Mouse (Mus musculus): Measurements from ENCODE around the gene Nrxn1. TPM values are rescaled to one million over a fixed set of nuclear protein-coding genes. Genes with fewer than 3 reads are reported as not detected.

Nrxn1 gene
- polyA plus RNA-seq, 1 experiment from 2014 or later = 2.4 TPM

DNA sequence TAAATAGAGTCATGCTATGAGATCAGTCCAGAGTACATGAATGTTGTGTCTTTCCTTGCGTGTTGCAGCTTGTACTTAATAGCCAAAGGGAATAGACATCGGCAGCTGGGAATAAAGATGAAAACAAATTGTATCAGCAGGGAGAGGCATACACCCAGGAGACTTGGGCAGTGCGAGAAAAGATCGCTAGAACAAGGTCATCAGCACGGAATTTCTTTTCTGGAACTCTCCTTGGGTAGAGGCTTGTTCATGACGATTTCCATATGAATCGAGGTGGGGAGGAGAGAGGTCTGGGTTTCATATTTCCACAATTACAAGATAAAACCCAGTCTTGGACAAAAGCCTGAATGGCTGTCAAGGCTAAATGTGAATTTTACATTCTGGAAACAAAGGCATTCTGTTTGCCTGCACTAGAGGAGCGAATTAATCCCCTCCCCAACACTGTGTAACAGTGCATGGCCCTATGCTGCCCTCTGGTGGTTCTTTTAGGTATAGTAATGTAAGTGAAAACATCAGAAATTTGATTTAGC lies 508.1 kb downstream of the Nrxn1 start:
- no peaks in the 10 kb centered on the region for H3K4me1 ChIP-seq (replicated peaks; ENCODE audit: control insufficient read depth, insufficient read depth, low read length)
- H3K4me2 ChIP-seq (ENCODE audit: low read depth, low read length) = peak overlapping the region; percentile 46
- no peaks in the 10 kb centered on the region for H3K9me3 ChIP-seq (ENCODE audit: control insufficient read depth, low read length)
- peak overlapping the region; percentile 7; the same call in 1 of the 2 replicates for H3K4me3 ChIP-seq (ENCODE audit: low read length)
- 33% methylated on average over 8 of the region's 8 CpGs for WGBS
- ATAC-seq (ENCODE audit: low read depth) = peak; percentile 86
- H3K27ac ChIP-seq (ENCODE audit: low read length) = no peak overlapping the region
- no peak overlapping the region for H3K9ac ChIP-seq (ENCODE audit: low read length)
- no peaks in the 10 kb centered on the region for H3K27me3 ChIP-seq (ENCODE audit: control insufficient read depth, insufficient read depth, low read depth, low read length)
- H3K36me3 ChIP-seq (ENCODE audit: control insufficient read depth, insufficient read depth, low read length) = no peaks in the 10 kb centered on the region

DNA sequence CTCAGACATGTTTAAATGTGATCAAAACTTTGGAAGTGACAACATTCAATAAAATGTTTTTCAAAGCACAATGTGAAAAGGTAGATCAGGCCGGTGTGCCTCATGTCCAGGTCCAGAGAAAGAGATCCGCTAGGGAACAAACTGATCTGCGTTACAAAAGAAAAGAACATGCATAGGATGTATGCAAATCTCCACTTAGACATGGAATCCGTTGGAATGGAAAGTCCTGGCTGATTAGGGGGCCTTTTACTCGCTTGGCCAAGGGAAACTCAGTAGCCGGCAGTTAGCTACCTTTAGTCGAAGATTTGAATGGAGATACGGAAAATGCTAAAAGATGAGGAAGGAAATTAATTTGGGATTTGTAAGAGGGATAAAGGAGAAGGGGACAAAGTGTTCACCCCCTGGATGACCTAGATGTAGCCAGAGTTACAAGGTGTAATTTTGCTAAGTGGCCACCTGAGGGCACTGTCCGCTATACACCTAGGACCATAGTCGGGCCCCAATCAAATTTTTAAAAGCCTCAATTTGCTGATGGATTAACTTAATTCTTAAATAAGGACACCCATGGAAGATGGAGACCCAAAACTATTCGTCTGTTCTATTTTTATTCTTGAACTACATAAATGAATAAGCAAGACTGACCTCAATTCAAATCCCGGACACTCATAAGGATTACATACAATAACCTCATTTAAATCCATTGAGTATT lies 508.9 kb downstream of the Nrxn1 start:
- H3K27me3 ChIP-seq (ENCODE audit: control insufficient read depth, insufficient read depth, low read depth, low read length) = no peaks in the 10 kb centered on the region

DNA sequence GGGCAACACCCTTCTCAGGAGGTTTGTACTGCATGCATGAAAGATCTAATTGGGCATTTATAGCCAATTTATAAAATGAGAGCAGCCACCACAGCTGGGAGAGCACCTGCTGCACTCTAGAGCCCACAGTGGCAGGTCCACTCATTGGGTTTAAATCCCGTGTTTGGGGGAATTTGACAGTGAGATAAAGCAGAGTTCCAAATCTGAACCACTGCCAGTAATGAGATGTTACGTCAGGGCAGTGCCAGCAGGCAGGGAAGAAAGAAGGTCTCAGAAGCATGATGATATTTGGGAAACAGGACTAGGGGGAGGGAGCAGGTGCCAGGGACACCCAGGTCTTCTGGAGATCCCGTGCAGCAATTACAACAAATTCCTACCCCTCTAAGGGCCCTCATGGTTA lies 509.7 kb downstream of the Nrxn1 start:
- ATAC-seq (ENCODE audit: low read depth) = no peak
- no peak overlapping the region for H3K4me2 ChIP-seq (ENCODE audit: low read depth, low read length)
- no peaks in the 10 kb centered on the region for H3K27me3 ChIP-seq (ENCODE audit: control insufficient read depth, insufficient read depth, low read depth, low read length)
- H3K4me1 ChIP-seq (replicated peaks; ENCODE audit: control insufficient read depth, insufficient read depth, low read length) = no peaks in the 10 kb centered on the region
- no peaks in the 10 kb centered on the region for H3K36me3 ChIP-seq (ENCODE audit: control insufficient read depth, insufficient read depth, low read length)
- H3K4me3 ChIP-seq (ENCODE audit: low read length) = no peak overlapping the region
- no peak overlapping the region for H3K27ac ChIP-seq (ENCODE audit: low read length)
- no peak overlapping the region for H3K9ac ChIP-seq (ENCODE audit: low read length)
- H3K9me3 ChIP-seq (ENCODE audit: control insufficient read depth, low read length) = no peaks in the 10 kb centered on the region
- 55% methylated on average over 3 of the region's 3 CpGs for WGBS

More for the DNA sequence above, 508.9 kb downstream of the Nrxn1 start:
- Histone ChIP-seq H3K4me2 (ENCODE audit: low read depth, low read length) (no peak overlapping the region), H3K36me3 (ENCODE audit: control insufficient read depth, insufficient read depth, low read length) (no peaks in the 10 kb centered on the region), H3K9ac (ENCODE audit: low read length) (no peak overlapping the region), H3K27ac (ENCODE audit: low read length) (no peak overlapping the region), H3K4me1 (replicated peaks; ENCODE audit: control insufficient read depth, insufficient read depth, low read length) (no peaks in the 10 kb centered on the region), H3K9me3 (ENCODE audit: control insufficient read depth, low read length) (no peaks in the 10 kb centered on the region), H3K4me3 (ENCODE audit: low read length) (no peak overlapping the region)
- 47% methylated on average over 12 of the region's 12 CpGs for WGBS
- peak; percentile 54 for ATAC-seq (ENCODE audit: low read depth)

DNA sequence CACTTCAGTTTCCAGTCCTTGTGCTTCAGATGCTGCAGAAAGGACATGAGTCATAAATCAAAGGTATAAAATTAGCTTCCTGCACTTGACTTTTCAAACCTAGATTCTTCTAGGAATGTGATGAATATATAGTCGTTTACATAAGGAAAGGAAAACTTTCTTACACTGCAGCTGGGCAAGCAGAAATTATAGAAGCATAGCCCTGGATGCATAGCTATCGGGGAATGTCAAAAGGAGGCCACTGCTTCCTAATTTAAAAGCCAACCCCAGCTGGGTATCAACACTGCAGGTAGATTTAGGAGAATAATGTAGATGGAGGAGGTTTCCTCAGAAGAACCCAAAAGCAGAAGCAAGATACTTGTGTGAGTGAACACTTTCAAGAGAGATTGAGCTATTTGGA lies 523.0 kb downstream of the Nrxn1 start:
- Histone ChIP-seq H3K9ac (ENCODE audit: low read length) (no peak overlapping the region), H3K27ac (ENCODE audit: low read length) (no peak overlapping the region), H3K4me3 (ENCODE audit: low read length) (no peak overlapping the region), H3K27me3 (ENCODE audit: control insufficient read depth, insufficient read depth, low read depth, low read length) (no peaks in the 10 kb centered on the region), H3K4me1 (replicated peaks; ENCODE audit: control insufficient read depth, insufficient read depth, low read length) (no peaks in the 10 kb centered on the region), H3K4me2 (ENCODE audit: low read depth, low read length) (no peak overlapping the region), H3K36me3 (ENCODE audit: control insufficient read depth, insufficient read depth, low read length) (no peaks in the 10 kb centered on the region), H3K9me3 (ENCODE audit: control insufficient read depth, low read length) (no peaks in the 10 kb centered on the region)
- 38% methylated on average over 2 of the region's 2 CpGs for WGBS
- ATAC-seq (ENCODE audit: low read depth) = no peak

DNA sequence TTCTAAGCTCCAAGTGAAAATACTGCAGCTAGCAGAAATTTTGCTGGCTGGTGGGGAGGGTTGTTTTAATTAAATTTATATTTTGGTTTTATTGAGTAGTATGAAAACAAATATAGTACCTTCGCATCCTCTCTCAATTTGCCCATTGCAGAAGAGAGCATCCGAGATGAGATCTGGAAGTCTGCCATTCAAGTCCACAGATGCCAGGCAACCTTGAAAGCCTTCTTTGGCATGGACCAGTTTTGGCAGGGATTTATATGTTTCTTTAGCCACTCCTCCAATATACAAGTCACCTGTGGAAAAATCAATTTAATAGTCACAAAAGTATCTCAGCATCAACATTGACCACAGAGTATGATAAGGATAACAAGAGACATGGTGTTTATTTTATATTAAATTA lies 527.7 kb downstream of the Nrxn1 start:
- no peak overlapping the region for H3K4me3 ChIP-seq (ENCODE audit: low read length)
- H3K9ac ChIP-seq (ENCODE audit: low read length) = no peak overlapping the region
- H3K27ac ChIP-seq (ENCODE audit: low read length) = no peak overlapping the region
- H3K9me3 ChIP-seq (ENCODE audit: control insufficient read depth, low read length) = no peaks in the 10 kb centered on the region
- no peaks in the 10 kb centered on the region for H3K4me1 ChIP-seq (replicated peaks; ENCODE audit: control insufficient read depth, insufficient read depth, low read length)
- H3K4me2 ChIP-seq (ENCODE audit: low read depth, low read length) = no peak overlapping the region
- no peak for ATAC-seq (ENCODE audit: low read depth)
- H3K27me3 ChIP-seq (ENCODE audit: control insufficient read depth, insufficient read depth, low read depth, low read length) = no peaks in the 10 kb centered on the region
- 83% methylated on average over 2 of the region's 2 CpGs for WGBS
- H3K36me3 ChIP-seq (ENCODE audit: control insufficient read depth, insufficient read depth, low read length) = no peaks in the 10 kb centered on the region

DNA sequence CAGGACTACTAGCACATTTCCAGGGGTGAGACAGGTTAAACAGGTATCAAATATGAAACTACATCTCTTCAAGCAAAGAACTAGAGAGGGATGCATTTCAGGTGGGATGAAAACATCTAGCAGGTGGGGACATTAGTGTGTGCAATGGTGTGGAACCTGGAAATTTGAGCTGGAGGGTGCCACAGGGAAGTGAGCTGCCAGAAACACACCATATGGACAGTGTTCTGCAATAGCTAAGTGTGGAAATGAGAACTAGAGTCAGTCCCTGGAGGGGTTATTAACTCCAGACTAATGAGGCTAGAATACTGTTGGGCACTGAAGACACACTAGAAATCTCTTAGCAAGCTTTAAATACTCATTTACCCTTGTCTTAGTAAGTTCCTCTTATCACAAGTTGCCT lies 536.5 kb downstream of the Nrxn1 start:
- H3K9me3 ChIP-seq (ENCODE audit: control insufficient read depth, low read length) = no peaks in the 10 kb centered on the region

DNA sequence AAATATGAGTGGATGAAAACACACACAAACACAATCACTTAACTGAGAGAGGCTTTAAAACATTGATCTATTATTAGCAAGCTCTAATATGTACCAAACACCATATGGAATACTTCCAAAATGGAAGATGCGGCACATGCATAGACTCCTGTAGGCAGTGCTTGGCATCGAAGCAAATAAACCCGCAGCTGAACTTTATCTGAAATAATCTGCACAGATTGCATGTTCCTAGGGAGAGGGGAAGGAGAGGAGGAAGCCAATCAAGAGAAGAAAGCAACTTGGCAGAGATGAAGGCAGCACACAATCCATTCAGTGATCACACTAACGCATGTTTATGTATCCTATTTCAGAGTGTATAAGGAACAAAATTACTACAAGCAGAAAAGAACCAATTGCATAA lies 542.5 kb downstream of the Nrxn1 start:
- Histone ChIP-seq H3K27me3 (ENCODE audit: control insufficient read depth, insufficient read depth, low read depth, low read length) (no peaks in the 10 kb centered on the region), H3K36me3 (ENCODE audit: control insufficient read depth, insufficient read depth, low read length) (no peaks in the 10 kb centered on the region), H3K9me3 (ENCODE audit: control insufficient read depth, low read length) (no peaks in the 10 kb centered on the region), H3K4me1 (replicated peaks; ENCODE audit: control insufficient read depth, insufficient read depth, low read length) (no peaks in the 10 kb centered on the region), H3K4me2 (ENCODE audit: low read depth, low read length) (no peak overlapping the region), H3K27ac (ENCODE audit: low read length) (no peak overlapping the region), H3K9ac (ENCODE audit: low read length) (no peak overlapping the region), H3K4me3 (ENCODE audit: low read length) (no peak overlapping the region)
- no peak for ATAC-seq (ENCODE audit: low read depth)
- 64% methylated on average over 4 of the region's 4 CpGs for WGBS

More for the DNA sequence above, 536.5 kb downstream of the Nrxn1 start:
- Histone ChIP-seq H3K4me3 (ENCODE audit: low read length) (no peak overlapping the region), H3K27me3 (ENCODE audit: control insufficient read depth, insufficient read depth, low read depth, low read length) (no peaks in the 10 kb centered on the region), H3K27ac (ENCODE audit: low read length) (no peak overlapping the region), H3K9ac (ENCODE audit: low read length) (no peak overlapping the region), H3K36me3 (ENCODE audit: control insufficient read depth, insufficient read depth, low read length) (no peaks in the 10 kb centered on the region), H3K4me2 (ENCODE audit: low read depth, low read length) (no peak overlapping the region), H3K4me1 (replicated peaks; ENCODE audit: control insufficient read depth, insufficient read depth, low read length) (no peaks in the 10 kb centered on the region)
- ATAC-seq (ENCODE audit: low read depth) = no peak

DNA sequence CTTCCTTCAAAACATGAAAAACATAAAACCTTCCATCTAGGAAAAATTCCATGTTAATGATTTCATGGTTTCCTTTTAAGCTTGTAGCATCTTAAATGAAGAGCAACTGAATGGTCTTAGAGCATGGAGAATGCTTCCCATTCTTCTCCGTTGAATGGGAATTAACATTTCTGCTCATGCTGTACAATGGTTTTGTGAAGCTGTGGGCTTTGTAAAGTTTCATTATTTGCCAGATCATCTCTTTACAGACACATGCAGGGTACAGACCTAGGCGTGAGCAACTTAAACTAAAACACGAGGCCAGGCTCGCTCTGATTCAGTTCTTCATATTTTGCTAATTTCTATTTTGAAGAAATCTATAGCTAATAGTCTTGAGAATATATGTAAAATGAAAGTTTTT lies 546.1 kb downstream of the Nrxn1 start:
- no peak overlapping the region for H3K27ac ChIP-seq (ENCODE audit: low read length)
- no peaks in the 10 kb centered on the region for H3K4me1 ChIP-seq (replicated peaks; ENCODE audit: control insufficient read depth, insufficient read depth, low read length)
- ATAC-seq (ENCODE audit: low read depth) = no peak
- H3K9me3 ChIP-seq (ENCODE audit: control insufficient read depth, low read length) = no peaks in the 10 kb centered on the region
- no peaks in the 10 kb centered on the region for H3K36me3 ChIP-seq (ENCODE audit: control insufficient read depth, insufficient read depth, low read length)
- no peak overlapping the region for H3K9ac ChIP-seq (ENCODE audit: low read length)
- WGBS = 85% methylated on average over 4 of the region's 4 CpGs
- no peak overlapping the region for H3K4me2 ChIP-seq (ENCODE audit: low read depth, low read length)
- no peak overlapping the region for H3K4me3 ChIP-seq (ENCODE audit: low read length)
- H3K27me3 ChIP-seq (ENCODE audit: control insufficient read depth, insufficient read depth, low read depth, low read length) = no peaks in the 10 kb centered on the region

DNA sequence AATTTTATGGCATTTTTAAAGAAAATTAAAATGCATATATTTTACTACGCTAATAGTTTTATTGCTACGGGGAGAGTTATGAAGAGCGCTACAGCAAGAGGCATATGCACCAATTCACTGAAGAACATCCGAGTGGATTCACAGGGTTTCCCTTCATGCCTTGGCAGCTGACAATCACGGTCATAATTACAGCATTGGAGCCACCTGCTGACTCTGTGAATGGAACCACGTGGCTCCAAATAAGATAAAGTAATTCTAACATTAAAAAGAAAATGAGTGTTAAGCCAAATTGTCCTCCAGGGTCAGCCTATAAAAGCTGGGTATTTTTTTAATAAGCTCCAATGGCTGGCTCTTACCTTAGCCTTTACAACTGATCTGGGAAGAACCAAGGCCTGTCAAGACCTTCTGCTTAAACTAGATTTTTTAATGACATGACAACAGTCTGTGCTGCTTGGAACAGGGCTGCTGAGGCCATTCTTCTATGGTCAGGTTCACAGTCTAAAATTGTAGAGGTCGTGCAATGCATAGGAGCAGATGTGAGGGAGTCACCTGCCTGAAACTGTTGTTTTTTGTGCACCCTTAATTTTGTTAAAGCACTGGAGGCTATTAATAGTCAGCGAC lies 548.1 kb downstream of the Nrxn1 start:
- no peak overlapping the region for H3K9ac ChIP-seq (ENCODE audit: low read length)
- no peak overlapping the region for H3K27ac ChIP-seq (ENCODE audit: low read length)
- no peaks in the 10 kb centered on the region for H3K36me3 ChIP-seq (ENCODE audit: control insufficient read depth, insufficient read depth, low read length)
- no peaks in the 10 kb centered on the region for H3K4me1 ChIP-seq (replicated peaks; ENCODE audit: control insufficient read depth, insufficient read depth, low read length)
- H3K27me3 ChIP-seq (ENCODE audit: control insufficient read depth, insufficient read depth, low read depth, low read length) = no peaks in the 10 kb centered on the region
- ATAC-seq (ENCODE audit: low read depth) = no peak
- H3K9me3 ChIP-seq (ENCODE audit: control insufficient read depth, low read length) = no peaks in the 10 kb centered on the region
- 64% methylated on average over 8 of the region's 8 CpGs for WGBS
- H3K4me3 ChIP-seq (ENCODE audit: low read length) = no peak overlapping the region
- no peak overlapping the region for H3K4me2 ChIP-seq (ENCODE audit: low read depth, low read length)
